Mouse (Mus musculus): Measurements from ENCODE around the gene Col4a2. TPM values are rescaled to one million over a fixed set of nuclear protein-coding genes. Genes with fewer than 3 reads are reported as not detected.

Col4a2 gene
- total RNA-seq, 2 experiments from 2014 or later, result 86.4 to 93.6 TPM

- no peak for DNase-seq (ENCODE audit: low spot score in 2 of 2)
Observed at GRCm38 (mm10) chr8:11354800-11355451, 42.3 kb downstream of the Col4a2 start.

DNA sequence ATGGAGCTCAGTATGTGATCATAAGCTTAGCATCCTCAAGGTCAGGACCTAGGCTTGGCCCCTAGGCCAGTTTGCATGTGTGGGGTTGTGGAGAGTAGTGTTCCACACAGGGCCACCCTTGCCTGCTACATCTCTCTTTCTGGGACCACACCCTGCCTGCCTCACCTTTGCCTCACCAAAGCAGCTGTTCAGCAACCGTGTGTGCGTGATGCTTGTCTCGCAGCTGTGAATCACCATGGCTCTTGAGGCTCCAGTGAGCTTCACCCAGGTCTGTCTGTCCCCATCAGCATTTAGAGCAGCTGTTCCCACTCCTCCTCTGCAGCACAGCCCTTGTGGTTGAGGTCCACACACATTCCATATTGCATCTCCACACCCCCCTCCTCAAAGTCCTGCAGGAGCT, 43.3 kb downstream of the Col4a2 start:
- DNase-seq (ENCODE audit: low spot score in 2 of 2), result no peak

- DNase-seq (ENCODE audit: low spot score in 2 of 2), result no peak
Observed at GRCm38 (mm10) chr8:11356776-11357175, 44.2 kb downstream of the Col4a2 start.

GRCm38 (mm10) chr8:11357921-11358436, 45.4 kb downstream of the Col4a2 start:
- no peak for DNase-seq (ENCODE audit: low spot score in 2 of 2)

GRCm38 (mm10) chr8:11359846-11360245, 47.2 kb downstream of the Col4a2 start:
- no peak for DNase-seq (ENCODE audit: low spot score in 2 of 2)

DNA sequence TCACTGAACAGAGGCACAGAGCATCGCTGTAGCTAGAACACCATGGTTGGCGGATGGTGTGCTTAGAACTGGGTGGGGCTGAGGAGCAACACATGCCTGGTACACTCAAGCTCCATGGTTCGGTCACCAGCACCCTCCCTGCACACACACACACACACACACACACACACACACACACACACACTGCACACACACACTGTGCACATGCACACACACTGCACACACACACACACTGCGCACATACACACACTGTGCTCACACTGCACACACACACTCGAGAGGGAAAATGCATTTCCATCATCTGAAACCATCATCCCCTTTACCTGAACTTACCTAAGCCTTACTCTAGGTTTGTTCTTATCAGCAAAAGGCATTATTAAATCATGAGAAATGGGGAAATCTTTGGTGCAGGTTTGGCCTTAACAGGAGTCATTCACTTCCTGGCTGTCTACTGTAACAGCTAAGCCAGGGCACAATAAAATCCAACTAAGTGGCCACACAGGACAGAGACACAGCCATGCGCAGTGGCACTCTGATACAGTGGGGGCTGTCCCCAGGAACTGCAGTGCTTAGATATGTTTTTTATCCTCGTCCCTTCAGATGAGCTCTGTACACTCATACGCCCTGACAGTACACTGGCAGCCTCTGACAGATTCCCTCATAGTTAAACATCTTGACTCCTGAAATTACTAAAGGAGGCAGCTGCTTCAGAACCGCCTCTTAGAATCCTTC, 49.1 kb downstream of the Col4a2 start:
- no peak for DNase-seq (ENCODE audit: low spot score in 2 of 2)

DNA sequence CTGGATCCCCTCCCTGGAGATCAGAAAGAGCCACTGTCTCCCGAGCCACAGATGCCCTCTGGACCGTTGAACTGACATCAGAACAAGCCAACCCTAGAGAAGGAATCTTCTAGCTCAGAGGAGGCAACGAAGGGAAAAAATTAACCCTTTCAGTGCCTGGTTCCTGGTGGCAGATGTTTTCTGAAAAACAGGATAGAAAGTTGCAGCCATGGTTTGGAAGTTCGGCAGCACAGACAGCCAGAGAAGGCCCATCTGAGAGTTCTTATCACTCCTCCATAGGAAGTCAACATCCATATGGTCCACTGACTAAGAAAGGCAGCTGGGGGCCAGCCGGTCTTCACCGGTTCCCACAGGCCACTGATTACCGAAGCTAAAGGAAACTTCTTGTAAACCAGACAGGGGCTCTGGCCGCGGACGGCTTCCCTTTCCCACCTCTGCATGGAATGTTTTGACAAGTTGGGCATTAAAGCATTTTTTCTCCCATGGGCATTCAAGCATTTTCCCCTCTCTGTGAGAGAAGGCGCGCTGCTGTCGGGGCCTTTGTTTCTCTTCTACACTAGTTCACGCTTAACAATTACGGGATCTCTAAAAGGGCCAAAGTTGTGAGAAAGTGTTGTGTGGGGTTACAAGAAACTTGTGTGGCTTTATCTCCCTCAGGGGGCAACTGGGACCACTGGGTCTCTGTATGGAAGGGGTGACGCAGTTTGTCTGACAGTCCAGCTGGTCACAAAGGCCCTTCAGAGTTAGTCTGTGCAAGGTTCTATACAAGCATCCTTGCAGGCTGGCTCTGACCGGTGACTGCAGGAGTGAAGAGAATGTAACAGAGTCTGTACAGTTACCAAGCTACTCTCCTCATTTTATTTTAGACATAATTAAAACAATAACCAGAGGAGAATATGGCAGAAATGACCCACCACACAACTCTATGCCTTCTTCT, 49.9 kb downstream of the Col4a2 start:
- no peak for DNase-seq (ENCODE audit: low spot score in 2 of 2)

DNA sequence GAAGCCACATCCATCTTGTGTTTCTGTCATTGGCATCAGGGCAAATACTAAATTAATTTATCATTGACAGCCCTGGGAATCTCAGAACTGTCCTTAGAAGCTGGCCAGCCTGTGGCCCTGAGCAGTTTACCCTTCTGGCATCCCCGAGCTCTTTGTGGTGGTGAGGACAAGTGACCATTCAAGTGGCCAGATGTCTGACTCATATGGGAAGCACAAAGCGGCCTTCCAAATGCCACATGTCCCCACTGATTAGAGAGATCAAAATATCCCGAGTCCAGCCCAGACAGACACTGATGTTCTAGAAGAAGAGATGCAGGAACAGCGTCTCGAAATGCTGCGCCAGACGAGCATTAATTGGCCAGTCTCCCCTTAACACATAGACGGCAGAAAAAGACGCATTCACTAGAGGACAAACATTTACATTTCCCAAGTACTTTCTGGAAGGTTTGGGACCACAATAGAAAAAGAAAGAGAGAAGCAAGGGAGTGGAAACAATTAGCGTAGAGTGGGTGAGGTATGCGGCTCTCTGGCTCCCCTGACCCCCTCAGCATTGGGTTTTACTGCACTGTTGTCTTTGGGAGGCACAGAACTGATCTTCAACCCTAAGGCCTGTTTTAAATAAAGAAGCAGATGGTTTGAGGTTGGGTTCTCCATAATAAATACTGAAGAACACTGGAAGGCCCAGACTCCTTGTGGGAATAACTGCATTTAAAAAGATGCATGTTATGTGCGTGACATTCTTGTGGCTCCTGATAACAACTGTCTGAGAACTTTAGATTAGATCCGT, 50.9 kb downstream of the Col4a2 start:
- no peak for DNase-seq (ENCODE audit: low spot score in 2 of 2)

GRCm38 (mm10) chr8:11366251-11366650, 53.6 kb downstream of the Col4a2 start:
- no peak for DNase-seq (ENCODE audit: low spot score in 2 of 2)

GRCm38 (mm10) chr8:11366741-11367140, 54.1 kb downstream of the Col4a2 start:
- DNase-seq (ENCODE audit: low spot score in 2 of 2), result no peak

DNA sequence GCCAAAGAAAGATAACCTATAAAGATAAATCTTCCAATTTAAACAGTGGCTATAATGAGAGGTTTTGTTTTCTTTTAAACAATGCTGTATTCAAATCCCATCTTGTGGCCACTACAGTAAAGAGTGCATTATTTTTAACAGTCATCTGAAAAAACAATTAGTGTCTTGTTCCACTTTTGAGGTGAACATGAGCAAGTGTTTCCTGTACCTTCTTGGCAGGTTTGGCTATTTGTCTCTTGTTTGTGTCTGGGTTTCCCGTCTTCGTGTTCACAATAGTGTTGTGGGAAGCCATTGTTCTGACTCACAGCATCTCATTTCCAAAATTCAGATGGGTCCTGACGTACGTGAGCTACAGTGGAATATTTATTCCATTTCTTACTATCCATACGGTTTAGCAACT, 55.1 kb downstream of the Col4a2 start:
- DNase-seq (ENCODE audit: low spot score in 2 of 2), result no peak

DNA sequence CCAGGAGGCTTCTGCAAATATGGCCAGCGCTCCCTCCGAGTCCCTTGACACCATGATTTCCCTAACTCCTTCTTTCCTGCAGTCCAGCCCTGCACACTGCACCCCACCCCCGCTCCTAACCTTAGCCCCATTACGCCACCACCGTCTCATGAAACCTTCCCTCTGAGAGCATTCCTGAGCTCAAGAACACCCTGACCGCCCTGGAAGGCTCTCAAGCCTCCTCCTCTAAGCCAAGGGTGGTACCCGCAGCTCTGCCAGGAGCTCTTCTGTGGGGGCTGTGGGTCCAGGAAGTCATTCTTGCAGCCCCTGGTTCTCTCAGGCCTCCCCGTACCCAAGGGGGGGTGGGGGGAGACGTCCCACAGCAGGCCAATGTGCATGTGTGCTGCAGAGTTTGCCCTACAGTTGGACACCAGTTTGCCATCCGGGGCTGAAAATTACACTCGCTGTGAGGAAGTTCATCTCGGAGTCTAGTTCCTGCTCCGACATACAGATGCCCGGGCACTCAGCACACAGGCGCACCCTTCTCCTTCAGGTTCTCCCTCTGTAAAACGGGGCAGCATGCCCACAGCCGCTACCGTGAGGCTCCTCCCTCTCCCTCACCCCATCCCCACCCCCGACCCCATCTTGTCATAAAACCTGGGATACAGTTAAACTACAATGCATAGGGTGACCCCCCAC, 57.1 kb downstream of the Col4a2 start:
- DNase-seq (ENCODE audit: low spot score in 2 of 2), result no peak

- DNase-seq (ENCODE audit: low spot score in 2 of 2), result no peak
Observed at GRCm38 (mm10) chr8:11371347-11371746, 58.7 kb downstream of the Col4a2 start.

- DNase-seq (ENCODE audit: low spot score in 2 of 2), result no peak
Observed at GRCm38 (mm10) chr8:11372080-11372479, 59.5 kb downstream of the Col4a2 start.

DNA sequence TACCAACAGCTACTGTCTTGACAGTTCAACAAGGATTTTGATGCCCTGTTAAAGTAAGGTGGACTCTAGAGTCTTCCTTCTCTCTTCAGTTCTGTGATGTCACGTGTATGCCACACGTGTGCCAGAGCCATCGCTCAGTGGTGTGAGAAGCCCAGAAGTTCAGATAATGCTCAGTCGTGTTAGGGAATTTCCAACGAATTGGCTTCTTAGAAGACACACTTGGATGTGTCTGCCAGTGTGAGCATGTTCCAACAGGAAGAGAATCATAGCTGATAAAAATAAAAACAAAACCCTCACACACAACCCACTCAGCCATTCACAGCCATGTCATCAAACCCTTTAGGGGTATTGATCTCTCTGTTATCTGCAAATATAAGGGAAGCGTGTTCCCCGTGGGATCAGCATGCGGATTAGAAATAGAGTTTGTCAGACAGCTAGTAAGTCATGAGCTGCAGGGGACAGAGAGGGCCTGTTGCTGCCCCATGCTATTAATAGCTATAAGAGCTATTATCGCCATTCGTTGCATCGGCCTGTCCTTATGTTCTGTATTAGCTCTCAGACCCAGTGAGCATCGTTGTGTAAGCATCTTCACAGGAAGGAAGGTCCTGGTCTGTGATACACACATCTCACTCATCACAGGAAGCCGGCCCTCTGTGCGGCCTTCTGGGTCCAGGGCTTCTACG, 61.2 kb downstream of the Col4a2 start:
- DNase-seq (ENCODE audit: low spot score in 2 of 2), result no peak

GRCm38 (mm10) chr8:11374326-11375076, 61.9 kb downstream of the Col4a2 start:
- no peak for DNase-seq (ENCODE audit: low spot score in 2 of 2)

DNA sequence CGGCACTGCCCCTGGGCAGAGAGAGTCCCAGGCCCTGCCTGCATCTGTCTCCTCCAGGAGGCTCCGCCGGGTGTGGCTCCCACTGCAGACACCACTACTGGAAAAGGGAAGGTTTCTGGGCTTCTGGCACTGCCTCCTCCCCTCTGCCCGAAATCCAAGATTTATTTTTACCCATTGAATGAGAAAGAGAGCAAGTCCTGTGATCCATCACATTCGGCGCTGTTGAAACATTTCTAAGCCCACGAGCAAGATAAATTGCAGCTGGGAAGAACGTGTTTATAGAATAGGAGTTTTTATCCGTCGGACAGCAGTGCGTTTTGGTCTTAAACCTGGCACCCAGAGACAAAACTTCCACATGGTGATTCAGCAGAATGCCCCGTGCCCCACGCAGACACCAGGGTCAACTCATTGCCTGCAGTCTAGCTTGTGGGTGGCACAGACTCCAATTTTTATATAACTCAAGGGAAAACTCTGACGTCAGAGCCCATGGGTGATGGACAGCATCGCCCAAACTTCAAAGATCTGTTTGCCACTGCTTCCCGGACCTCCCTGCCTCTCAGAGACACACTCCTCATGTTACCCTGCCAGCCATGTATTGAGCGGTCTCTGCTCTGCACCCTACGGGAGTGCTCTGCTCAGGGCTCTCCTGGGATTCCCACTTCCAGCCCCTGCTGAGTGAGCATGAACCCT, 63.3 kb downstream of the Col4a2 start:
- no peak for DNase-seq (ENCODE audit: low spot score in 2 of 2)

Data from layer of hippocampus, postnatal 10 days (tissue).